Mouse (Mus musculus) forelimb bud, embryonic 11.5 days (tissue): ENCODE results near the gene Tyk2.

Experiments
- DNase-seq: peaks from one replicate; pipeline ENCODE4 v3.0.0-alpha.2; 2012; ENCODE audit warnings: low read depth, low spot score

Tyk2 gene

GRCm38 (mm10) chr9:21062928-21063327, 68.1 kb downstream of the Tyk2 start:
- no peak for DNase-seq
